Mouse (Mus musculus) c-Kit-positive CD71-negative TER-119-negative erythroid progenitor cells, embryonic 14.5 days (primary cell): ENCODE results near the gene Rab15.
"Not testable (repeated sequence)": the region's sequence is repeated elsewhere in the genome, so short reads cannot be mapped to it uniquely, and the experiment has no call there.

Source experiments
- DNase-seq: peaks from one replicate; pipeline ENCODE4 v3.0.0-alpha.2; 2013; ENCODE audit warnings: low read depth

The Rab15 gene

GRCm38 (mm10) chr12:76822651-76823041, at the start of gene Rab15:
TSS of gene Rab15 (minus strand) at chr12:76822908.
- no peak for DNase-seq

- DNase-seq = no peak
Observed at GRCm38 (mm10) chr12:76869561-76869960, 46.9 kb upstream of the Rab15 start.

GRCm38 (mm10) chr12:76868463-76869198, 45.9 kb upstream of the Rab15 start:
- no peak for DNase-seq

DNA sequence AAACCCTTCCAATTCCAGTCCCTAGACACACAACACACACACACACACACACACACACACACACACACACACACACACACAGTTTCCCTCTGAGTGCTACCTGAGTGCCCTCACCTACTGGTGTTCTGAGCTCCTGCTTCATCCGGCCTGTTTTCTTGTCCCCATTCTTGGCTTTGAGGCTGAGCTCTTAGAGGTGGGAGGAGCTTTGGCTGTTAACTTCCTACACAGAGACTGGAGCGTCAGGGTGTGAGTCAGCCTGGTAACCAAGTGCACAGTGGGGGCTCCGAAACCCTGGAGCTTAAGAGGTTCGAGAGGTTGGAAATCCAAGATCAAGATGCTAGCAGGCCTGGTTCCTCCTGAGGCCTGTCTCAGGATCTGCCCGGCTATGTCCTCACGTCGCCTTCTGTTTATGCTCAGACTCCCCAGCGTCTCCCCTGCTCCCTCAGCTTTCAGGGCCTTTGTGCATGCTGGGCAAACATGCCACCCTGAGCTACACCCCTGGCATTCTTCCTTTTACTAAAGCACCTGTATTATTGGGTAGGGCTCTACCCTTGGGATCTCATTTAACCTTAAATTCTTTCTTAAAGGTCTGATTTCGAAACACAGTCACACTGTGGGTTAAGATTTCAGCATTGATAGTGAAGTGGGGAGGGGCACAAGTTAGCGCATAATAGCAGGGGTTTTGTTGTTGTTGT, 45.0 kb upstream of the Rab15 start:
- DNase-seq = no peak

- no peak for DNase-seq
Observed at GRCm38 (mm10) chr12:76865266-76865665, 42.6 kb upstream of the Rab15 start.

DNA sequence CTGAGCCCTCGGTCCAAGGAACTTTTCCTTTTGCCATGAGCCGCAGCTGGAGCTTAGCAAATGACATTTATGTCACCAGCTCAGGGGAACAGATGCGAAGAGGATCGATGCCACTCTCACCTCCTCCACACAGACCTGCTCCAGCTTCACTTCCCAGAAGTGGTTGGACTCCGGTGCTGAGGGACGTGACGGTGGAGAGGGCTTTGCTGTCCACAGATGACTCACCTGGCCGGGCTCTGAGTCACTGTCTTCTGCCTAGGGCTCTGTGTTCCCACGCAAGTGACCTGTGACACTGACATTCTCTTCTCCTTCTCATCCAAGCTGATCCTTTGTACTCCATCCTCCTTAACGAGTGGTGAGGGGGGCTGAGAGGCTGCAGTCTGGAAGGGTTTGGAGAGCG, 40.9 kb upstream of the Rab15 start:
- DNase-seq = no peak

DNA sequence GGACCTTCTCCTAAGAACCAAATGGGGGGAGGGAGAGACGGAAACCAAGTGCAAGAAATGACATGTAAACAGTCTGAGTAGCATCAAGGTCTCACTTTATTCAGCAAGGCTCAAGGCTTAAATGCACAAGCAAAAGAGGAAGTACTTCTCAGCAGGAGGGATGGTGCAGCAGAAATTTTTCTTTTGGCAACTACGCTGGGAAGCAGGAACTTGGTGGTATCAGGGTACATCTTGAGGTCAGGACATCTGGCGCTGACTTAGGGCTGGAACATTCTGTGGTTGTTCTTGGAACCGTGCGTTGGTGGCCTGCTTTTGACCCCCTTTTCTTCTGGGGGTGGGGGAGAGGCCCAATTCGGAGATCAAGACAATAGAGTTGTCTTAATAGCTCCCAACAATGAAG, 36.1 kb upstream of the Rab15 start:
- DNase-seq = not testable (repeated sequence)

DNA sequence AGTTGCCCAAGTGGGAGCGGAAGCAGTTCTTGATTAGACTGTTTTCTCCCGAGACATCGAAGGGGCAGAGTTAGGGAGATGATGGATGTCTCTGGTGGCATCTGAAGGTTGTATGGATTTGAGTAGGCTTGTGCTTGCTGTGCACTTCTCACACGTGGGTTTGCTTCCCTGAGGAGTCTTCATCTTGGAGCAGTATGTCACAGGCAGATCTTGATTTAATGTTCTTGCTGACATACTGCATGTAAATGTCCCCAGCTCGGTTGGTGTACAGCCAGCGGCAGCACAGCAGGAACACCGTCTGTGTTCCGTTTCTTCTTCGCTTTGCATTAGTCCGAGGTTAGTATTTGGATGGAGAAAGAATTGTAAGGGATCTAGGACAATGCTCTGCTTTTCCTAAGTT, 34.4 kb upstream of the Rab15 start:
- no peak for DNase-seq

DNA sequence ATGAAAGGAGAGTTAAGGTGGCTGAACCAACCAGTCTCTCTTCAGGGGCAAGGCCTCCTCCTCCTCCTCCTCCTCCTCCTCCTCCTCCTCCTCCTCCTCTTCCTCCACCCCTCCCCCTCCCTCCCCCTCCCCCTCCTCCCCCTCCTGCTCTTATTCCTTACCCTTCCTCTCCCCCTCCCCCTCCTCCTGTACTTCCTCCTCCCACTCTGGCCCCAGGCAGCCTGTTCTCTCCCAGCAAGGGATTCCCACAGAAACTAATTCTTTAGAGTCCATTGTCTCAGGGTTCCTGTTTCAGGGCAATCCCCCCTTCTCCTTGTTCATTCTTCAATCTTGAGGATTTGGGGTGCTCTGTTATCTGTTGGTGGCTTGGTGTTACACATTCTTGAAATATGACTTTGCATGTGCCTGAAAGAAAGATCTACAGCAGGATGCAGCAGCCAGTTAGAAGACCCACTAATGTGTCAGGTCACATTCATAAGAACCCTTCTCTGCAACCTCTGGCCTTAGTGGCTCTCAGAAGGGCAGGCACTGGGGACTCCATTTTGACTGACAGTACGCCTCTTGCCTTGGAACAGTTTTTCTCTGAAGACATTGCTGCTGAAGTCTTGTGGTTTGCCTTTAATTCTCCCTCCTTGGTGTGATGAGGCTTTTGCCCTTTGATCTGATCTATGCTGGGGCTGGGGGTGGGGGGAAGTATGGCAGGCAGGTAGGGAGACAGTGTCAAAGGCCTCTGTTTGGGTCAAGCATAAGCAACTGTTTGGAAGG, 30.9 kb upstream of the Rab15 start:
- DNase-seq = no peak

DNA sequence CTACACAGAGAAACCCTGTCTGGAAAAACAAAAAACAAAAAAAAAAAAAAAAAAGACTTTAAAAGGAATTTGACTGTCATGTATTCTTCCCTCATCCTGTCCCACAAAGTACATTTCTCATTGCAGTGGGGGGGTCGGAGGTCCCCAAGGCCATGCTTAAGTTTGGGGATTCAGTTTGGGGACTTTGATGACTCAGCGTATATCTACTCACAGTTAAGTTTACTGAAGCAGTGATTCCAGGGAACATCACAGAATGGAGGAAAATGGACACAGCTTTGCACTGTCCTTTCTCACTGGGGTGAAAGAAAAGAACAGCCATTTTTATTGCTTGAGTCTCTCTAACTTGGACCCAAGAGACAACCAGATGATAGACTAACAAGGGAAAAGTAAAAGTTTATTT, 29.7 kb upstream of the Rab15 start:
- DNase-seq = no peak

DNA sequence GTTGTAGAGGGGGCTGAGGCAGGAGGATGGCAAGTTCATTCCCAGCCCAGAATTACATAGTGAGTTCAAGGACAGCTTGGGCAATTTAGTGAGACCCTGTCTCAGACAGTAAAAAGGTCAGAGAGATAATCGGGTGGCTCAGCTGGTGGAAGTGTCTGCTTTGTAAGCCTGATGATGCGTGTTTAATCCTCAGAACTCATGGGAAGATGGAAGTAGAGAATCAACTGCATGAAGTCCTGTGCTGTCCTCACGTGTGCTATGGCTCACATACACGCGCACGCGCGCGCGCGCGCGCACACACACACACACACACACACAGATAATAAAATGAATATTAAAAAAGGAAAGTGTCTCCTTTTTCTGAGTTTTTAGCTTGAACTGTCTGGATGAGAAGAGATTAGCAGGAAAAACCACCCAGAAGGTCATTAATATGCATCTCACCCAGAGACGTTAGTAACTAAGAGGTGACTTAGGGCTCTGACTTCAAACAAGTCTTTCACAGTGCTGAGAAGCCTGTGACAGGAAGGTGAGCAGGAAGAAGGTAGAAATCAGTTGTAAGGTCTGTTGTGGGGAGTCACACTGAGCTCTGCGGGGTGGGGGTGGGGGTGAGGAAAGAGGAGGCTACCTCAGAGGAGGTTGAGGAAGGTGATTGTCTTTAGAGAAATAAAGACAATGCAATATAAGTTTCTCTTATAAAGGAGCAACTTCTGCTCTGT, 21.8 kb upstream of the Rab15 start:
- no peak for DNase-seq

- no peak for DNase-seq
Observed at GRCm38 (mm10) chr12:76840081-76840480, 17.4 kb upstream of the Rab15 start.

- no peak for DNase-seq
Observed at GRCm38 (mm10) chr12:76839298-76839697, 16.6 kb upstream of the Rab15 start.

DNA sequence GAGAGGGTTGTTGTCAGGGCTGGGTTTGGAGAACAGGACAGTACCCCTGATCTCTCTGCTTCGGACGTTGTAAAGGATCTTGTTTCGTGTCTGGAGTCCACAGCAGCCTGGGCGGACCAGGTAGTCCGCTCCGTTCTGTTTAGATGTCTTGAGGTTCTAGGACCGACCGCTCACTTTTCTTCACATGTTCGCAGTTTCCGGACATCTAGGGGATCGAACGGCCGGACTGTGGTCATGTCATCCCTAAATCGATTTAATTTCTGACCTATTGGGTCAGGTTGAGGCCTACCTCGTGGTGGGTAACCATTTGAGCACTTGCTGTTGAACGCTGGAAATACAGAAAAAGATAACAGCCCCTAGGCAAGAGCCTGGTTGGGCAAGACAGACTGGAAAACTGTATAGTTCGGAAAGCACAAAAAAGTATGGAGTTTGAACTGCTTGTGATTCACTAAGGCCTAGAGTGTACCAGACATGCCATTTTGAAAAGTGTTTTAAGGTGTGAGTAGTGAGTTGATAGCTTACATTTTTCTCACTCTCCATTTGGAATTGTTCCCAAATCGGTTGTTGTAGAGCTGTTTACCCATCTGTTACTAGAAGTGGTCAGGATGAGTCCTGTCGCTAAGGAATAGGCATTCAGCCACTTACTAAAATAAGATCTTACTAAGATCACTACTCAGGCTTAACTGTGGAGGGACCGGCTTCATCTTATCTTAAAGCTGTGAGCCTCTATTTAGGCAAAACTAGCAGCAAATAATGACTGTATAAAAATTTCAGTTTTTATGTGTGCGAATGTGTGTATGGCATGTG, 15.3 kb upstream of the Rab15 start:
- no peak for DNase-seq

DNA sequence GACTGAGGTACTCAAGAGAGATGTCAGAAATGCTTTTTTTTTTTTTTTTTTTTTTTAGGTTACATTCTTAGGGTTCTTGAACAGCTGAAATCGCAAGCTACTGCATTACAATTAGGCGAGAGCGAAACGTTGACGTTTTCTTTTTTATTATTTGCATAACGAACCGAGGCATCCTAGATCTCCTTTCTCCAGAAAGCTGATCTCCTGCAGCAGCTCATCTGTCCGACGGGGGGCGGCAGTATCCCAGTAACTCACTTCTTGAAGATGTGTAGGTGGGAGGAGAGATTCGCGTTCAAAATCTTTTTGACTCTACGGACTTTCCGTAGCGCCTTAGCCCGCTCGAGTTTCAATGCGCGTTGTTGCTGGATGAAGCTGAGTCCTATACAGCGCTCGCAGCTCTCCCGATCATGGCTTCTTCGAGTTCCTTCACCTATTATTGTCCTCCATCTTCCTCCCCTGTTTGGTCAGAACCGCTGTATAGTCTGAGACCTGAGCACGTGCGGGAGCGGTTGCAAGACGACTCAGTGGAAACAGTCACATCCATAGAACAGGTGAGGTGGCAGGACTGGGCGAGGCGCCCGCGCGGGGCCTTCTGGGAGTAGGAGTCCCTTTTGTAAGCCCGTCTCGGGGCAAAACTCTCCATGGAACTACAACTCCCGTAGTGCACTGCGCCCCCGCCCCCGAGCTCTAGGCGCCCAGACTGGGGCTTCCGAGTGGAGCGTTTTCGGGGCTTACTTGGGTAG, 14.6 kb upstream of the Rab15 start:
- DNase-seq = peak; percentile 95

DNA sequence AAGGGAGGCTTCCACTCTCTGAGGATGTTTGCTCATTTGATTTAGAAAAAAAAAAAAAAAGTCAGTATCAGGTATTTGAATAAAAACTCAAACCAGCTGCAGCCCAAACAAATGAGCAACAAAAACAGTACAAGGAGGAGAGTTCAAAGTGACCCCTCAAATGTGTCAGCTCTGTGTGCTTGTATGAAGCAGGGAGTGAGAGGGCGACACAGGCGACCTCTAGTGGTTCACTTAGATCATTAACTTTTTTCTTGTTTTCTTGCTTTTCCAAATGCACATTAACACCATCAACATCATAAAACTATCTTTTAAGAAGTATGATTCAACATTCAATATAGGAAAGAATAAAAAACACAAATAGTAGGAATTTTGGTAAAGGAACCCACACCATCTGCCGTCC, 10.0 kb upstream of the Rab15 start:
- DNase-seq = no peak

- no peak for DNase-seq
Observed at GRCm38 (mm10) chr12:76825283-76825682, 2.6 kb upstream of the Rab15 start.

GRCm38 (mm10) chr12:76822002-76822650, 582 bp downstream of the Rab15 start:
- no peak for DNase-seq

- no peak for DNase-seq
Observed at GRCm38 (mm10) chr12:76820615-76821014, 2.1 kb downstream of the Rab15 start.

DNA sequence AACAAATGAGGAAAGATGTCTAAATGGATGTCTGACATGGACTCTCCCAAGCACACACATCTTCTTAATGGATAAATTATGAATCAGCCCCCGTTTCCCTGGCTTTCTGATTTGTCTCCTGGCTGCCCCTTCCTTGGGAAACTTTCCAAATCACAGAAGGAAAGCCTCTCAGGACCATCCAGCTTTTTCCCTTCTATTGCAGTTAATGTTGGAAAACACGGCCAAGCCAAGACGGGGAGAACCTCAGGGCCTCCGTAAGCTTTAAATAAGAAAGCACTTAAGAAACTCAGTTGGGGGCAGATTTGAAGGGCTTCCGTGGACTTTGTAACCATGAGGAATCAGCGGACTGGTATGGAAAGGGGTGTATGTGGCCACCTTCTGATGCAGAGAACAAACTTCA, 2.9 kb downstream of the Rab15 start:
- no peak for DNase-seq
